Mouse (Mus musculus) spleen, adult 2 months (tissue): ENCODE measurements around the gene Dse.

ENCODE experiments used
- CTCF ChIP-seq: fragments of 200-500 bp; IDR thresholded peaks from 2 replicates; pipeline ENCODE4 v1.5.1; 2011; ENCODE audit warnings: mild to moderate bottlenecking, inconsistent platforms; ENCODE audit not compliant: insufficient read depth, insufficient read length, insufficient replicate concordance; ENCODE audit errors: extremely low read depth
- POLR2A ChIP-seq: fragments of 200-500 bp; IDR thresholded peaks from 2 replicates; pipeline ENCODE4 v1.6.1; 2011; ENCODE audit warnings: low read depth, low read length, inconsistent platforms

DNA sequence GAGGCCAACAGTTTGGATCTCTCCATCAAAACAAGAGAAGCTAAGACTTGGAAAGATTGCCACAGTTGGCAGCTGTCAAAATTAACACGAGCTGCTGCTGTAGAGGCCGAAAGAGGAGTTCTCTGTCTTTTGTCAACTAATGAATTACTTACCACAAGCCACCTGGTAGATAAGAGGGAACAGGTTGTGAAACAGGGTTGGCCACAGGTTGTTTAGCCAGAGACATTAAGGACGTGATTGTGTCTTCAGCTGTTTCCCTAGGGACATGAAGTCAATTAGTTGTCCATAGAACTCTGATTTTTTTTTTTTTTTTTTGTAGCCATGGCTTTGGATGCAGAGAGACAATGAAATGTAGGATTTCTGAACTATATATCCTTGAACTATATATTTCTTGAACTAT lies 90.4 kb downstream of the Dse start:
- TF ChIP-seq POLR2A (no peak), CTCF (no peak)
